Mouse (Mus musculus) liver, adult (tissue): ENCODE measurements around the gene Pnpo.

Experiments
- GATA4 ChIP-seq: IDR thresholded peaks from 2 replicates; pipeline ENCODE4 v1.6.1; 2014; ENCODE audit warnings: mild to moderate bottlenecking, low read length; ENCODE audit not compliant: insufficient replicate concordance

Pnpo gene

DNA sequence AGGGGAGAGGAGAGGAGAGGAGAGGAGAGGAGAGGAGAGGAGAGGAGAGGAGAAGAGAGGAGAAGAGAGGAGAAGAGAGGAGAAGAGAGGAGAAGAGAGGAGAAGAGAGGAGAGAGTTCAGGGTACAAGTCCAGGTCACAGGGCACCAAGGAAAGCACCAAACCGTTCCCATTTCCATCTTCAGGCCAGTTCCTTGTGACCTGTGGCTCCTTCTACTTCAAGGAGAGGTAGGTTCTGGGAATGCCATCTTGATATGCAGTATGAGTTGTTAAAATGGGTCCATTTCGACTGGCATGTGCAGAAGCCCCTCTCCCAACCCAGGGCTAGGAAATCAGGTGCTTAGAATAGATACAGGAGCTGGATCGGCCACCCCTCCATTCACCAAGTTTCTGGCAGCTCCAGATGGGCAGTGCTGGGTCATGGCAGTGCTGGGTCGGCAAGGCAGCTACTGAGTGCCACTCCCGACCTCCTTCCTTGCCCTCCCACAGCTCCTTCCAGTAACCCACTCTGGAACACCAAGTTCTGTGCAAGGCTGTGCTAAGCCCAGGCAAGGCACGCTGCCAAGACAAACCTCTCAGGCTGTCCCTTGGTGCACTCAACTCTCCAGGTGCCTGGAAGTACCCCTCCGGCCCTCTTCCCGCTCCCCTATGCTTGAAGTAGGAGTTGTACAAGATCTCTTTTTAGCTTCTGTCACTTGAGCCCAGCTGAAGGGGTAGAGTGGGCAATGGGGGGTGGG, 12.3 kb downstream of the Pnpo start:
- TF ChIP-seq GATA4: no peak

GRCm38 (mm10) chr11:96929766-96930331, 13.9 kb downstream of the Pnpo start:
- TF ChIP-seq GATA4: no peak

DNA sequence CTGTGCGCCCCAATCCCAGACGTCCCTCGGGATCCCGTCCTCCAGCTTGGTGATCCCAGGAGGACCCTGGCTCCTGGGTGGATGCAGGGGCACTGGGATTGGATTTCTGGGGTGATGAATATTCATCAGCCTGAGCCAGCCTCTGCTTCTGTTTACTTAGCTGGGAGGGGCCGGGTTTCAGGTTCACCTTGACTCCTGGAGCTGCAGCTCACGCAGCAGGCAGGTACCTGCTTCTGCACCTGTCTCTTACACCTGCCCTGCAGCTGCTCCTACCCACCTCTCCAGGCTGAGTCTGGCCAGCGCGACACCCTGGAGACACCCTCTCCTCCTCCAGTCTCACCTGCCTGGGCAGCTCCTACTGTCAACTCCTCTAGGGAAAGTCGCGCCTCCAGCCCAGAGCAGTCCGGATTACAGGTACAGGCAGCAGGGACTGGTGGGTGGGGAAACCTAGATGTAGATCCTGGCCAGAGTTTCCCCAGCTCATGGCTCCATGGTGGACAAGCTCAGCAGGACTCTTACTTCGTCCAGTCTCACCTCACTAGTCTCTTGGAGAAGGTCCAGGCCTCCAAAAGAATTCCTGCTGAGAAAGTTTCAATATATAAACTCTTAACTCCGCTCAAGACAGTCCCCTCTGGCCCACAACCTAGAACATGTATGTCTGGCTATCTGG, 14.6 kb downstream of the Pnpo start:
- no peak for TF ChIP-seq GATA4

DNA sequence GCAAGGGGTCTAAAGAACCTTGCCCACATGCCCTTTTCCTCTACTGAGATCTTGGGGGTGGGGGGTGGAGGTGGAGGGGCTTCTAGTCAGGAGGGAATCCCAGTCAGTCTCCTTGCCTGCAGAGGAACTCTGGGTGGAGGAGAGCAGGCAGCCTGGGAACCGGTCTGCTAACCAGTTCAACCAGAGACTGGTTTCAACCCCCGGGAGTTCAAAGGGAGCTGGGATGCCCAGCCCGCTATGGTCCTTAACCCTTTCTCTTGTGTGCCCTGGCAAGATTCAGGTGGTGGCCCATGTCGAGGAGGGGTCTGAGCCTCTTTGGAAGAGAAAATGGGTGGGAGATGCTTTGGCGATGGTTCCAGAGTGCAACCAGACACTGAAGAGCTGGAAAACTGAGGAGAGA, 15.1 kb downstream of the Pnpo start:
- no peak for TF ChIP-seq GATA4

GRCm38 (mm10) chr11:96928088-96928487, 15.7 kb downstream of the Pnpo start, which contains the start of gene Prr15l:
Prr15l (plus strand) TSS chr11:96928104.
- no peak for TF ChIP-seq GATA4

DNA sequence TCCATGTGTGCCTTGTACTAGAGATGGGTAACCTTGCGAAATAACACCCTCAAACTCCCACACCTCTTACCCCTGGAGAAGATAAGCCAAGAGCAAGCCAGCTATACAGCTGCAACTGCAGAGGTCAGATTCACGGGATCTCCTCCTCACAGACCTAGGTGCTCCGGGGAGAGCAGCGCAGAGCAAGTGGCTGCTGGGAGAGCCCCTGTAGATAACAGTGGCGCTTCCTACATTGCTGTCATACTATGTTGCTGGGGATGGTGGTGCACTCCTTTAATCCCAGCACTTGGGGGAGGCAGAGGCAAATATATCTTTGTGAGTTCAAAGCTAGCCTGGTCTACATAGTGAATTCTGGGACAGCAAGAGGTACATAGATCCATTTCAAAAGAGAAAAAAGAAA, 17.2 kb downstream of the Pnpo start:
- no peak for TF ChIP-seq GATA4

DNA sequence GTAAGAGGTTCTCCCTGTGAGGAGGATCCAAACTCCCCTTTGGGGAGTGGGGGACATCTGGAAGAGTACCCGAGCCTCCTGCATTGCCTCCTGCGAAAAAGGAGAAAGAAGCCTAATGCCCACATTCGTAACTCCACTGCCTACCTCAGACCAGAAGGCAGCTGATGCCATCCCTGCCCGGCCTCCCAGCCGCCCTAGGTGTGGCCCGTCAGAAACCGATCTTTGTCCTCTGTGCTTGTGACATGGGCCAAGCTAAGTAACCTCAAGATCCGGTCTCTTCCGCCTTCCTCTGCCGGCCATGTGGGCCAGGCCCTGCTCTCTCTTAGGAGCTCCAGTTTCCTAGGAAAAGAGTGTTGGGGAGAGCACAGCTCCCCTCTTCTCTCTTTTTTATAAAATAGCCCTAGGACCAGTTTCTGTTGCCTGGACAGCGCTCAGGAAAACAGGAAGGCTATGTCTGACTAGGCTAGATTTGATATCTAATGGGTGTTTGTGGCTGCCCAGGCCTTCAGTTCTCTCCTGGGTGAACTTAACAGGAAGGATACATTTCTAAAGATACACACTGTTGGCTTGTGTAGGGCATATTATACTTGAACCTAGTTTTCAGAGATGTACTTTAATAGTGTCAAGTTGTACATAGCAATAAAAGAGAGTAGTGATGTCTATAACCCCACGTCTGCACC, 18.2 kb downstream of the Pnpo start:
- no peak for TF ChIP-seq GATA4

DNA sequence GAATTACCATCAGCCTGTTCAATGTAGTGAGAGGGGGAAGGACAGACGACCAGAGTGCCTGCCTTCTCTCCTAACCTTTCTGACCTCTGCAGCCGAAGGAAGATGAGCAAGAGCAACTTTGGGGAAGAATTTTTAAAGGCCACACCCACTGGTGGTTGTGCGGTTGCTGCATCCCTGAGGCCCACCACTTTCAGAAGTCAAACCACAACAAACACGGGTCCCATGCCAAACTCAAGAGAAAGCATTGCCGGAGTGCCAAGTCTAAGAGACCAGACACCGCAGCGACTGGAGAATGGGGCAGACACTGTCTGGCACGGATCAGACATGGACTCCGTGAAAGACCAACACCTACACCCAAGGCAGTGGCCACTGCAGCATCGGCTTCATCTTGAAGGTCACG, 18.9 kb downstream of the Pnpo start:
- TF ChIP-seq GATA4: no peak

DNA sequence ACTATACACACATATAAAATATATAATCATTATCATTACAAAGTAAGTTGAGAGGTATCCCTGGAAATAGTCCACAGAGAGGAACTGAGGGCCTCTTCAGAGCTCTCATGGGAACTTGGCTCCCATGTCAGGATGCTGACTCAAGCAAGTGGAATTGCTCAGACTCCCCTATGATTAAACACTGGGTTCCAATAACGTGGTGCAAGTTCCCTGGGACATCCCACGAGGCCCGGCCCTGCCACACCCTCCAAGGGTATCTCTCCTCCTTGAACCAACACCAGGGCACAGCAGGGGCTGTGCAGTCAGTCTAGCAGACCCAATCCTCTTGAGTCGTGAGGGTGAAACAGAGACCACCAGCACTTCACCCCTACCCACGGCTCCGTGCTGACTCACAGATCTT, 24.8 kb downstream of the Pnpo start:
- TF ChIP-seq GATA4: no peak

DNA sequence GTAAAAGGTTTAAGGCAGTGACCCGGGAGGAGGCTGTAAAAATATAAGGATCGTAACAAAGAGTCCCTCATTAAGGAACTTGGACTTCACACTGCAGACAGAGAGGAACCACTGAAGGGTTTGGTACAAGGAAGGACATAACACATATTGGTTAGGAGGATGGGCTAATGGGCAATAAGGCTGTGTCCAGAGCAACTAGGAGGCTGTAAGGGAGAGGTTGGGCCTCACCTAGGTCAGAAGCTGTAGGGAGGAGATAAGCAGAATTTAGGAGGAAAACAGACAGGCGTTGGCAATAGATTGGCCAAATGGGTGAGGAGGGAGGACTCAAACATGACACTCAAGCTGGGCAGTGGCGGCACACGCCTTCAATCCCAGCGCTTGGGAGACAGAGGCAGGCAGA, 26.4 kb downstream of the Pnpo start:
- TF ChIP-seq GATA4: no peak

GRCm38 (mm10) chr11:96916885-96917396, 26.8 kb downstream of the Pnpo start:
- no peak for TF ChIP-seq GATA4

DNA sequence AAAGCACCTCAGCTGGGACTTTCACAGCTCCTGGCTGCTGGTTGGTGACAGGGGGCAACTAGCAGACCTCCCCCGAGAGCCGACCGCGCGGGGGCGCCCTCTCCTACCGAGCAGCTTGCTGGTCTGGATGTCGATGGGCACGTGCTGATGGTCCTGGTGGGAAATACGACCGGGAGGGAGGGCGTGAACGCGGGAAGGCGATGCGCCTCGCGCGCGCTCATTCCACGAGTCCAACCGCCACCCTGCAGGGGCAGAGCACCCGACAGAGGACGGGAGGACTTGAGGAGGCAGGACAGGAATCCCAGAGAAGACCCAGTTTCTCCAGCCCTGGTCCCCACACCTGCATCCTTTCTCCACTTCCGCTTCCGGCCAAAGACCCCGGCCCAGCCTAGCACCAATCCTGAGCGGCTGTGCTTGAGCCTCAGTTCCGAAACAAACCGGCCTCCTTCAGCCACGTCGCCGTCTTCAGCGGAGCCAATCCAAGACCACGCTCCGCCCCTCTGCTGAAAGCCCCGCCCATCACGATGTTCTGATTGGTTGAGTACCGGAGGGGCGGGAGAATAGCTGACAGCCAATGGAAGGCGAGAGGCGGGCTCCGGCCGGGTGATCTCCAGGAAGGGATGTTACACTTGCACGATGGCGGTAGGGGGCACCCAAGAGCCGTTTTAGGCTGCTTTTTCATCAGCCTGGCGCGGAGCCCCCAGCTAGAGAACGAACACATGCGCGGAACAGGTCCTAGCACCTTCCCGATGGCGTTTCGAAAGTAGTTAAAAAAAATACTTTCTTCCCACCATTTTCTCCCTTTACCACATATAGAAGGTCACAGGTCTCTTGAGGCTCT, 27.5 kb downstream of the Pnpo start, which contains the start of gene Cdk5rap3:
TSS of gene Cdk5rap3 (minus strand) at position 453 of the 841 bp plus-strand sequence.
- TF ChIP-seq GATA4: no peak

GRCm38 (mm10) chr11:96912682-96913081, 31.1 kb downstream of the Pnpo start:
- no peak for TF ChIP-seq GATA4

DNA sequence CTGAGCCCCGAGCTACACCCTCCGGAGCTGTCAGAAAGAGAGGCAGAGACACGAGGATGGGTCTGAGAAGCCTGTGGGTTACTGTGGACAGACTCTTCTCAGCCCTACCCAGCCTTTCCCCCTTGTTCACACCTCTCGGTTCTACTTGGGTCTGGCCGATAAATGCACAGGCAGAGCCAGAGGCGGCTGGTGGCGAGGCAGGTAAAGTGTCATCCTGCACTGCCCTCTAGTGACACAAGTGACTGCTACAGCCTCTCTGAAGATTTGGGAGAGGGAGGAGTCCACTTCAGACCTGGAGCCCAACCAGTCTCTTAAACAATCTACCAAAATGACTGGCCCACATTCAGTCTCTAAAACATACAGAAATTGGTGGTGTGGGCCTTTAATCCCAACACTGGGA, 33.8 kb downstream of the Pnpo start:
- TF ChIP-seq GATA4: no peak

DNA sequence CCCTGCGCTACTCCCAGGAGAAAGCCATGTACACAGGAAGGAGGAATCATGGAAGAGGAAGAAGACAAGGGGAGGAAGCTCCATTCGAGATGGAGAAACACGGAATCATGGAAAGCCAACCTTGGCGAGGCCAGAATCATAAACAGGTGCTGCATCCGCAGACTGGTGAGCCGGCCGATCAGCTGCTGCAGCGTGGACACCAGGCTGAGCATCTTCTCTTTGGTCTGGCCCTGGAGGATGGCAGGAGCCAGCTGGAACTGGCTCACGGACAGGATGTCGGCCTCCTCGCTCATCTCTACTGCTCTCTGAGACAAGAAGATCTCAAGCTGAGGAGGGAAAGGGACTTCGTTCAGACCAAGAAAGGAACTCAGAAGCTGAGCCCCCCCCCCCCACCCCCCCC, 35.2 kb downstream of the Pnpo start:
- TF ChIP-seq GATA4: no peak
